Mouse (Mus musculus): Measurements from ENCODE around the gene Il17rd.

Il17rd gene

GRCm38 (mm10) chr14:27147726-27148125, 109.0 kb downstream of the Il17rd start:
- DNase-seq (ENCODE audit: low spot score) = no peak

GRCm38 (mm10) chr14:27149401-27149800, 110.7 kb downstream of the Il17rd start:
- no peak for DNase-seq (ENCODE audit: low spot score)

- DNase-seq (ENCODE audit: low spot score) = no peak
These were observed 111.4 kb downstream of the Il17rd start for GRCm38 (mm10) chr14:27150011-27150640.

GRCm38 (mm10) chr14:27151432-27151831, 112.7 kb downstream of the Il17rd start:
- DNase-seq (ENCODE audit: low spot score) = no peak

GRCm38 (mm10) chr14:27155088-27155487, 116.3 kb downstream of the Il17rd start:
- DNase-seq (ENCODE audit: low spot score) = no peak

GRCm38 (mm10) chr14:27156032-27156431, 117.3 kb downstream of the Il17rd start:
- DNase-seq (ENCODE audit: low spot score) = no peak
